Mouse (Mus musculus) E14TG2a.4 (cell line): ENCODE measurements around the gene Ccni.

Experiments
- CTCF ChIP-seq: conservative IDR thresholded peaks from 2 replicates; pipeline ENCODE4 v1.5.1; 2014; ENCODE audit warnings: low read length
- NANOG ChIP-seq: IDR thresholded peaks from 2 replicates; pipeline ENCODE4 v1.6.1; 2014; ENCODE audit warnings: borderline replicate concordance, low read length, mixed read lengths
- POU5F1 ChIP-seq: IDR thresholded peaks from 2 replicates; pipeline ENCODE4 v1.6.1; 2014; ENCODE audit warnings: low read length, borderline replicate concordance

- TF ChIP-seq CTCF: no peak
- no peak for TF ChIP-seq NANOG
- no peak for TF ChIP-seq POU5F1
These were observed 26.5 kb upstream of the Ccni start for GRCm38 (mm10) chr5:93232838-93233237.
